Mouse (Mus musculus) heart, embryonic 16.5 days (tissue): ENCODE results near the gene Shf. TPM values are rescaled to one million over a fixed set of nuclear protein-coding genes. Genes with fewer than 3 reads are reported as not detected.

Source experiments
- ATAC-seq: fragments of 200-750 bp; cut with Nextera tagmentation; replicated peaks from 2 replicates; pipeline ENCODE4 v1.8.0; 2017; ENCODE audit warnings: moderate number of reproducible peaks; ENCODE audit not compliant: insufficient read depth, low FRiP score; ENCODE audit errors: extremely low read depth
- H3K27ac ChIP-seq: fragments of 300-500 bp; sonication (generic); 2 replicates; pipeline ENCODE4 v1.5.1; 2014; ENCODE audit warnings: mild to moderate bottlenecking, low read length, control low read depth, moderate library complexity
- H3K27me3 ChIP-seq: fragments of 300-500 bp; sonication (generic); 2 replicates; pipeline ENCODE4 v1.6.1; 2014; ENCODE audit warnings: low read length, mixed read lengths; ENCODE audit not compliant: control insufficient read depth, insufficient read depth
- H3K36me3 ChIP-seq: fragments of 300-500 bp; sonication (generic); 2 replicates; pipeline ENCODE4 v1.6.1; 2014; ENCODE audit not compliant: control insufficient read depth, insufficient read depth
- H3K4me1 ChIP-seq: fragments of 300-500 bp; sonication (generic); 2 replicates; pipeline ENCODE4 v1.6.1; 2014; ENCODE audit warnings: low read length, mixed read lengths; ENCODE audit not compliant: control insufficient read depth, insufficient read depth
- H3K4me2 ChIP-seq: fragments of 300-500 bp; sonication (generic); 2 replicates; pipeline ENCODE4 v1.6.1; 2014; ENCODE audit warnings: low read depth, mild to moderate bottlenecking, control low read depth, low read length
- H3K4me3 ChIP-seq: fragments of 300-500 bp; sonication (generic); 2 replicates; pipeline ENCODE4 v1.5.1; 2014; ENCODE audit warnings: mild to moderate bottlenecking, control low read depth, low read length
- H3K9ac ChIP-seq: fragments of 300-500 bp; sonication (generic); 2 replicates; pipeline ENCODE4 v1.6.1; 2014; ENCODE audit warnings: low read length, control low read depth
- H3K9me3 ChIP-seq: fragments of 300-500 bp; sonication (generic); replicated peaks from 2 replicates; pipeline ENCODE4 v1.6.1; 2016; ENCODE audit warnings: low read length; ENCODE audit not compliant: control insufficient read depth
- WGBS: fragments of 180-500 bp; shearing (Covaris S2); extraction: QIAGEN DNeasy Blood & Tissue Kit; methylation state at CpG from one replicate; pipeline ENCODE4 v1.1.7; 2014; 5-methylcytosine and 5-hydroxymethylcytosine counted together
- polyA plus RNA-seq: library from polyadenylated mRNA; unstranded; fragments of >200 nt; fragmentation: Nextera tagmentation; extraction: Ambion mirVana; gene quantifications from 2 replicates; pipeline ENCODE4 v1.2.1, GENCODE M21; 2015

The Shf gene
- polyA plus RNA-seq, 1 experiment from 2014 or later = 2.0 TPM

DNA sequence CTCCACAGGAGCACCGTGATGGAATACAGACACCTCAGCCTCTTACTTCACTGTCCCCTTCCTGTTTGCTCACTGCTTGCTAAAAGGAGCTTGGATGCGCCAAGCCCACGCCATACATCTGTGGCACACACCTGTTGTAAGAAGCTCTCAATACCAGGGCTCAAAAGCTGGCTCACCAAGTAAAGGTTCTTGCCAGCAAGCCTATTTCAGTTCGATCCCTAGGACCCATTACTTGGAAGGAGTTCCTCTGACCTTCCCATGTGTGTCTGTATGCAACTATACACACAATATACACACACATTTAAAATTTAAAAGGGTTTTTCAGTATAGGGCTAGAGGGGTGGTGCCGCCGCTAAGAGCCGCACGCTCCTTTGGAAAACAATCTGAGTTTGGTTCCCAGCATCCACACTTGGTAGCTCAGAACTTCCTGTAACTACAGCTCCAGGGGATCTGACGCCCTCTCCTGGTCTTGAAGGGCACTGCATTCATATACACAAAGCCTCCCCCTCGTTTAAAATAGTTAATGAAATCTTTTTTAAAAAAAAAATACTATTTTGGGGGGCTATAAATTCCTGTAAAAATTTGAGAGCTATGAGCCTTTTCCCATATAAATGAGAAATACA is 3.6 kb downstream of the Shf start:
- Histone ChIP-seq H3K27me3 (0 out of 2 replicates have a peak, but pooled peaks cover under 1% of the 10 kb centered on the region), H3K4me1 (peaks cover 11% of the 10 kb centered on the region), H3K27ac (no peak overlapping the region), H3K9me3 (no peaks in the 10 kb centered on the region), H3K4me3 (no peak overlapping the region), H3K4me2 (no peak overlapping the region), H3K9ac (no peak overlapping the region), H3K36me3 (no peaks in the 10 kb centered on the region)
- 80% methylated on average over 10 of the region's 10 CpGs for WGBS
- ATAC-seq = no peak

- 86% methylated on average over 3 of the region's 3 CpGs for WGBS
Observed at GRCm38 (mm10) chr2:122364352-122364944, 4.5 kb downstream of the Shf start.

GRCm38 (mm10) chr2:122362622-122363523 is 6.1 kb downstream of the Shf start:
- Histone ChIP-seq H3K27me3 (no peaks in the 10 kb centered on the region), H3K4me2 (no peak overlapping the region), H3K9ac (no peak overlapping the region), H3K4me3 (no peak overlapping the region), H3K9me3 (no peaks in the 10 kb centered on the region), H3K4me1 (peaks cover 4% of the 10 kb centered on the region; the same call in 1 of the 2 replicates), H3K27ac (no peak overlapping the region), H3K36me3 (no peaks in the 10 kb centered on the region)
- WGBS = 83% methylated on average over 13 of the region's 13 CpGs
- ATAC-seq = no peak

More at GRCm38 (mm10) chr2:122364352-122364944, 4.5 kb downstream of the Shf start:
- peaks cover 9% of the 10 kb centered on the region for H3K4me1 ChIP-seq
- no peak overlapping the region for H3K4me3 ChIP-seq
- H3K4me2 ChIP-seq = no peak overlapping the region
- ATAC-seq = no peak
- no peaks in the 10 kb centered on the region for H3K36me3 ChIP-seq
- no peak overlapping the region for H3K27ac ChIP-seq
- no peaks in the 10 kb centered on the region for H3K9me3 ChIP-seq
- no peaks in the 10 kb centered on the region for H3K27me3 ChIP-seq
- H3K9ac ChIP-seq = no peak overlapping the region

- H3K27me3 ChIP-seq = no peaks in the 10 kb centered on the region
- H3K4me3 ChIP-seq = no peak overlapping the region
- 0 out of 2 replicates have a peak, but pooled peaks cover under 1% of the 10 kb centered on the region for H3K36me3 ChIP-seq
- no peak for ATAC-seq
- H3K9me3 ChIP-seq = no peaks in the 10 kb centered on the region
- no peak overlapping the region for H3K4me2 ChIP-seq
- 62% methylated on average over 10 of the region's 10 CpGs for WGBS
- no peak overlapping the region for H3K27ac ChIP-seq
- peaks cover 4% of the 10 kb centered on the region; the same call in 1 of the 2 replicates for H3K4me1 ChIP-seq
- H3K9ac ChIP-seq = no peak overlapping the region
Observed at GRCm38 (mm10) chr2:122361868-122362621, 6.9 kb downstream of the Shf start.

GRCm38 (mm10) chr2:122361181-122361580 is 7.8 kb downstream of the Shf start:
- 79% methylated on average over 6 of the region's 6 CpGs for whole genome bisulfite sequencing
- H3K4me1 ChIP-seq = no peaks in the 10 kb centered on the region
- no peak overlapping the region for H3K4me2 ChIP-seq
- no peak for ATAC-seq
- H3K36me3 ChIP-seq = 0 out of 2 replicates have a peak, but pooled peaks cover 7% of the 10 kb centered on the region
- no peak overlapping the region for H3K9ac ChIP-seq
- H3K4me3 ChIP-seq = no peak overlapping the region
- no peak overlapping the region for H3K27ac ChIP-seq
- H3K9me3 ChIP-seq = no peaks in the 10 kb centered on the region
- no peaks in the 10 kb centered on the region for H3K27me3 ChIP-seq

DNA sequence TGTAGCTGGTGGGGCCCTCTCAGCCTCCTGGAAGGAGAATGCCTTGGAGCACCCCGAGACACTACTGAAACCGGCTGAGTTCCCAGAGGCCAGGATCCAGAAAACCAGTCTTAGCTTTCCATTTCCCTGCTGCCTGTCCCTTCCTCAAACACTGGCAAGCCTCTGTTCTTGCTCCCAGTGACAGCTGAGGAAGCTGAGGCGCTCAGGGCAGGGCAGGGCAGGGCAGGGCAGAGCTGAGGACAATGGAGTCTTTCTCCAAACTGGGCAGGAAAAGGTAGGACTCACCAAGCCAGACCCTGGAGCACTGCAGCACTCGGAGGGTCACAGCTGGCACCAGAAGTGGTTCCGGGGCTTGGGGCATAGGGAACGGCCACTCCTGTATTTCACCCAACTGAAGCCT is 8.7 kb downstream of the Shf start:
- Histone ChIP-seq H3K9me3 (no peaks in the 10 kb centered on the region), H3K27me3 (no peaks in the 10 kb centered on the region), H3K4me3 (no peak overlapping the region), H3K4me2 (no peak overlapping the region), H3K9ac (no peak overlapping the region), H3K27ac (no peak overlapping the region), H3K36me3 (0 out of 2 replicates have a peak, but pooled peaks cover 7% of the 10 kb centered on the region), H3K4me1 (no peaks in the 10 kb centered on the region)
- WGBS = 82% methylated on average over 6 of the region's 6 CpGs
- ATAC-seq = no peak

GRCm38 (mm10) chr2:122356187-122356586 is 12.8 kb downstream of the Shf start:
- H3K27me3 ChIP-seq = no peaks in the 10 kb centered on the region
- H3K4me1 ChIP-seq = peaks cover 7% of the 10 kb centered on the region
- peaks cover 7% of the 10 kb centered on the region; the same call in 1 of the 2 replicates for H3K36me3 ChIP-seq
- H3K9me3 ChIP-seq = no peaks in the 10 kb centered on the region
- no peak for ATAC-seq
- H3K9ac ChIP-seq = no peak overlapping the region
- no peak overlapping the region for H3K4me3 ChIP-seq
- no peak overlapping the region for H3K27ac ChIP-seq
- H3K4me2 ChIP-seq = no peak overlapping the region
- 82% methylated on average over 3 of the region's 3 CpGs for WGBS

- Histone ChIP-seq H3K4me2 (no peak overlapping the region), H3K4me3 (no peak overlapping the region), H3K27me3 (no peaks in the 10 kb centered on the region), H3K9me3 (no peaks in the 10 kb centered on the region), H3K4me1 (peaks cover 7% of the 10 kb centered on the region), H3K36me3 (peaks cover 7% of the 10 kb centered on the region; the same call in 1 of the 2 replicates), H3K27ac (no peak overlapping the region), H3K9ac (no peak overlapping the region)
- ATAC-seq = no peak
- 91% methylated on average over 5 of the region's 5 CpGs for WGBS
Observed at GRCm38 (mm10) chr2:122355389-122355788, 13.6 kb downstream of the Shf start.
